Mouse (Mus musculus) naive thymus-derived CD4-positive, alpha-beta T cell, adult 2 months (primary cell): Measurements from ENCODE around the gene Zfp825.
"Not testable (repeated sequence)": the region's sequence is repeated elsewhere in the genome, so short reads cannot be mapped to it uniquely, and the experiment has no call there.

Experiments used
- DNase-seq: peaks from one replicate; pipeline ENCODE4 v3.0.0-alpha.2; 2011; ENCODE audit warnings: low read depth

Zfp825 gene

DNA sequence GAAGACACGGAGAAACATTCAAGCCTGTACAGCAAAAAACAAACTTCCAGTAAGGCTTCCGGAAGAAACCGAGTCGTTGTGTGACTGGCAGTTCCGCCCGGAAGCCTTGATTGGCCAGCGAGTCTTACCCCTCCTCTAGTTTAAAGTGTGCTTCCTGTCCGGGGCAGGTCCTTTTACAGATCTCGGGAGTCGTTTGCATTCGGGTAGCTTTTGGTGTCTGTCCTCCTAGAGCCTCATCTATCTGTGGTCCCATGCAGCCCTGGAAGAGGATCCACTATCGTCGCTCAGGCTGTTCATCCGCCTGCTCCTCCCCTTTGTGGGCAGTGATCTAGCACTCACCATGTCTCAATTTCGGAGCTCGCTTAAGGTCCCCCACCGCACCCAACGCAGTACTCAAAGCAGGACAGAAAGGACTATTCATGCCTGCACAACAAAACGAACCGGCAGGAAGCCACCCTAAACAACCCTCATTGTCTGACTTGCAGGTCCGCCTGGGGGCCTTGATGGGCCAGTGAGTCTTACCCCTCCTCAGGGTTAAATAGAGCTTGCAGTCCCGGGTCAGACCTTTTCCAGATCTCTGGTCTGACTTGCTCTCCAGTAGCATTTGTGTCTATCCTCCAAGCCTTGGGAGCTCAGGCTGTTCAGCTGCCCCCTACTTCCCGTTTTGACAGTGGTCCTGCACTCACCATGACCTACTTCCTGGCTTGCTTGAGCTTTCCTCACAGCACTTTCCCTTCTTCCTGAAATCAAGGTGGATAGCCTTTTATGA, at the start of gene Zfp825:
Gene Zfp825 (minus strand): TSS at position 82 of the 769 bp plus-strand sequence.
- peak; percentile 88 for DNase-seq

DNA sequence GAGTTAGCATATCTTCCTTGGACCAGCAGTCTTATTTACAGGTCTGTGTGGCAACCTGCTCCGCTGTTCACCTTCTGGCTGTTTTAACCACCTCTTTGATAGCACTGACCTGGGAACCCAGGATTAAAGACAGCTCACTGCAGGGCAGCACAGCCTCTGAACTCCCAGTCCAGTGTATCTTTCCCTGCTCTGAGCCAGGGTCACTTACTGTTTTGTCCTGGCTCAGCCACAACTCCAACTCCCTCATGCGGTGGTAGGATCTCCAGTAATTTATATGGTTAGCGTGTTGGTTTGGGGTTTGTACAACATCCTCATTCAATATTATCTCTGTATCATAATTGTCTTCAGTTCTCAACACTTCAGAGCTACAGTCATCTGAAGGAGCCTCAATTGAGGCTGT, 41.6 kb upstream of the Zfp825 start:
- DNase-seq: not testable (repeated sequence)

DNA sequence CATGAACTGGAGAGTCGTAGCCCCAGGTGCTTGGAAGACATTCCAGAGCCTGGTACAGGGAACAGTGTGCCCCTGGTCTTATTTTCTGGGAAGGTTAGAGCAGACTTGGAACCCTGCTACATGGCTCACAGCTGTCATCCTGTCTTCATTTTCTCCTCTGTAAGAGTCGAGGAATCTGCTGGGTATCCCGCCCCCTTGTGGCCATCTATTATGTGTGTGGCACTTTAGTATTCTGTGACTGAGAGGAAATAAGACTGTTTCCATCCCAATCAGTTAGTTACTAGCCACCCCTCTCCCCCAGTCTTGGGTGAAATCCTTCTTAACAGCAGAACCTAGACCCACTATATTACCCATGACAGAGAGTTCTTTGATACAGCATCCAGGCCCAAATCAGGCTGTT, 41.1 kb upstream of the Zfp825 start:
- DNase-seq: peak; percentile 83

DNA sequence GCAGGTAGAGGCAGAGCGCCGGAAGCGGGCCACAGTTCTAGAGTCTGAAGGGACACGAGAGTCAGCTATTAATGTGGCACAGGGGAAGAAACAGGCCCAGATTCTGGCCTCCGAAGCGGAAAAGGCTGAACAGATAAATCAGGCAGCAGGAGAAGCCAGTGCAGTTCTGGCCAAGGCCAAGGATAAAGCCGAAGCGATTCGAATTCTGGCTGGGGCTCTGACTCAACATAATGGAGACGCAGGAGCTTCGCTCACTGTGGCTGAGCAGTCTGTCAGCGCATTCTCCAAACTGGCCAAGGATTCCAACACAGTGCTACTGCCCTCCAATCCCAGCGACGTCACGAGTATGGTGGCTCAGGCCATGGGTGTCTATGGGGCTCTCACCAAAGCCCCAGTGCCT, 40.3 kb upstream of the Zfp825 start:
- no peak for DNase-seq

DNA sequence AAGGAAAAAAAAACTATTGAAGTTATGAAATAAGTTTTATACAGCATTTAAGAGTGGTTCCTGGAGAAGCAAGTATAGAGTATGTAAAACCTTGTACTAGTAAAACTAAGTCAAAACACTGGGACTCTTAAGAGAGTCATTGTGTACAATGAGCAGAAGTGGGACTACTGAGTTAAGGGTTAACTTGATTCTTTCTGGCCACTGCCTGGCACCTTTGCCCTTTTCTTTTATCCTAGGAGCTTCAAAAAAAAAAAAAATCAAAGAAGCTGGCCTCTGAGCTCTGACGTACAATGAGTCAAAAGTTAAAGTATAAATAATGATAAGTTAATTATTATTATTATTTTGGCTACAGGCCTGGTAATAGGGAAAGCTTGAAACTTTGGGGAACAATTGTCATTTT, 37.5 kb upstream of the Zfp825 start:
- DNase-seq: not testable (repeated sequence)

DNA sequence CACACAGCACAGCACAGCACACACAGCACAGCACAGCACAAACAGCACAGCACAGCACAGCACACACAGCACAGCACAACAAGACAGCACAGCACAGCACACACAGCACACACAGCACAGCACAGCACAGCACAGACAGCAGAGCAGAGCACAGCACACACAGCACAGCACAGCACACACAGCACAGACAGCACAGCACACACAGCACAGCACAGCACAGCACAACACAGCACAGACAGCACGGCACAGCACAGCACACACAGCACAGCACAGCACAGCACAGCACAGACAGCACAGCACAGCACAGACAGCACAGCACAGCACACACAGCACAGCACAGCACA, 35.6 kb upstream of the Zfp825 start:
- not testable (repeated sequence) for DNase-seq

DNA sequence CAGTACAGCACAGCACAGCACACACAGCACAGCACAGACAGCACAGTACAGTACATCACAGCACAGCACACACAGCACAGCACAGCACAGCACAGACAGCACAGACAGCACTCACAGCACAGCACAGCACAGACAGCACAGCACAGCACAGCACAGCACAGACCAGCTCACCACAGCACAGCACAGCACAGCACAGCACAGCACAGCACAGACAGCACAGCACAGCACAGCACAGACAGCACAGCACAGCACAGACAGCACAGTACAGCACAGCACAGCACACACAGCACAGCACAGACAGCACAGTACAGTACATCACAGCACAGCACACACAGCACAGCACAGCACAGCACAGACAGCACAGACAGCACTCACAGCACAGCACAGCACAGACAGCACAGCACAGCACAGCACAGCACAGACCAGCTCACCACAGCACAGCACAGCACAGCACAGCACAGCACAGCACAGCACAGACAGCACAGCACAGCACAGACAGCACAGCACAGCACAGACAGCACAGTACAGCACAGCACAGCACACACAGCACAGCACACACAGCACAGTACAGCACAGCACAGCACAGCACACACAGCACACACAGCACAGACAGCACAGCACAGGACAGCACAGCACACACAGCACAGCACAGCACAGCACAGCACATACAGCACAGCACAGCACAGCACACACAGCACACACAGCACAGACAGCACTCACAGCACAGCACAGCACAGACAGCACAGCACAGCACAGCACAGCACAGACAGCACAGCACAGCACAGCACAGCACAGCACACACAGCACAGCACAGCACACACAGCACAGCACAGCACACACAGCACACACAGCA, 35.0 kb upstream of the Zfp825 start:
- DNase-seq: not testable (repeated sequence)

DNA sequence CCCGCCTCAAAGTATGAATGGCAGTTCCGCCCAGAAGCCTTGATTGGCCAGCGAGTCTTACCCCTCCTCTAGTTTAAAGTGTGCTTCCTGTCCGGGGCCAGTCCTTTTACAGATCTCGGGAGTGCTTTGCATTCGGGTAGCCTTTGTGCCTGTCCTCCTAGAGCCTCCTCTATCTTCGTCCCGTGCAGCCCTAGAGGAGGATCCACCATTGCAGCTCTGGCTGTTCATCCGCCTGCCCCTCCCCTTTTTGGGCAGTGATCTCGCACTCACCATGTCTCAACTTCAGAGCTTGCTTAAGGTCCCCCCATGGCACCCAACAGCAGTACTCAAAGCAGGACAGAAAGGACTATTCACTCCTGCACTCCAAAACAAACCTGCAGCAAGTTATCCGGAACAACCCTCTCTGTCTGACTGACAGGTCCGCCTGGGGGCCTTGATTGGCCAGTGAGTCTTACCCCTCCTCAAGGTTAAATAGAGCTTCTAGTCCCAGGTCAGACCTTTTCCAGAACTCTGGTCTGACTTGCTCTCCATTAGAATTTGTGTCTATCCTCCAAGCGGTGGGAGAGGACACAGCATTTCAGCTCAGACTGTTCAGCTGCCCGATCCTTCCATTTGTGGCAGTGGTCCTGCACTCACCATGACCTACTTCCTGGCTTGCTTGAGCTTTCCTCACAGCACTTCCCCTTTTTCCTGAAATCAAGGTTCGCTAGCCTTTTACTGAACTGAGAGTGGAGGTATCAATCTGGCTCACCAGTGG, 28.9 kb upstream of the Zfp825 start:
- peak; percentile 88 for DNase-seq

DNA sequence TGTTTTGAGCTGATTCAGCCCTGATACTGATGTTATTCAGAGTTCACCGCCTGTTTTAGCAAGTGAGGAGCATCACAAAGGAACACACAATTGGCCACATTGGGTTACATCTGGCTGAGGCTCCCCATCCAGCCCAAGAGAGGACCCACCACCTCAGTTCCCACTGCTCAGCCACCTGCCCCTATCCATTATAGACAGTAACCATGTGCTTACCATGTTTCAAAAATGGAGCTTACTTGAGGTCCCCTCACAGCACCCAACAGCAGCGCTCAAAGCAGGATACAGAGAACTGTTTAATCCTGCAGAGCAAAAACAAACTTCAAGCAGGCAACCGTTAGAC, 28.3 kb upstream of the Zfp825 start:
- DNase-seq: not testable (repeated sequence)

DNA sequence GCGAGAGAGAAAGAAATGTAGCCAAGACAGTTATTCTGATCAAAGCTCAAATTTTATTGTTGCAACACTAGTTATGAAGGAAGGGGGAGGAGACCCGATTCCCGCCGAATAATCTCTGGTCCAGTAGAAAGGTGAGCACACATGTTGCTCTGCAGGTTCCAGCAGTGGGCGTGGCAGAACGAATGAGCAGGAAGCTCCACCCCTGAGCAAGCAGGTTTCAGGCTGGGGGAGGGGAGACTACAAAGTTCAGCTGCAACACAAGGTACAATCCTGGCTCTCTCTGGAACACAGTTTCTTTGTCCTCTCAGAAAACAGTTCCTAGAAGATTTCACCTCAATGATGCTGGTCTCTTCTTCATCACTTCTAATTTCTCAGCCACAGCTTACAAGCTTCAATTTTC, 14.2 kb upstream of the Zfp825 start:
- not testable (repeated sequence) for DNase-seq

DNA sequence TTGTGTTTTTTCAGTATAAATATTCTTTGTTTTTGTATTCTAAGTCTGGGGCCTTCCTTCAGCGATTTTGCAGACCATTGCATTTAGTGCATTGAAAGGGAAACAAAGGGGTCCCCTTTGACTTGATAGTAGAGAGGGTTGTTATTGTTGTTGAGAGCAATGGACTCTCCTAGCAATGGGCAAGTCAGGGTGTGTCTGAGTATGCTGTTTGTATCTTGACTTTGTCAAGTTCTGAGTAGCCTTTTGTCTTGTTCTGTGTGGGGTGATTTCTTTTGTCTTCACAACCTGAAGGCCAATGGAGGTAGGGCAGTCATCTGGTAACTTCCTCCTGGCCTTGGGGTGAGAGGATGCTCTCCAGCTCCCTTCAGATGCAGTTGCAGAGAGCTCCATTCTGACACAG, 9.1 kb upstream of the Zfp825 start:
- DNase-seq: not testable (repeated sequence)

DNA sequence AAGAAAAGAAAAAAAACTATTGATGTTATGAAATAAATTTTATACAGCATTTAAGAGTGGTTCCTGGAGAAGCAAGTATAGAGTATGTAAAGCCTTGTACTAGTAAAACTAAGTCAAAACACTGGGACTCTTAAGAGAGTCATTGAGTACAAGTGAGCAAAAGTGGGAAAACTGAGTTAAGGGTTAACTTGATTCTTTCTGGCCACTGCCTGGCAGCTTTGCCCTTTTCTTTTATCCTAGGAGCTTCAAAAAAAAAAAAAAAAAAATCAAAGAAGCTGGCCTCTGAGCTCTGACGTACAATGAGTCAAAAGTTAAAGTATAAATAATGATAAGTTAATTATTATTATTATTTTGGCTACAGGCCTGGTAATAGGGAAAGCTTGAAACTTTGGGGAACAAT, 5.9 kb upstream of the Zfp825 start:
- DNase-seq: not testable (repeated sequence)

DNA sequence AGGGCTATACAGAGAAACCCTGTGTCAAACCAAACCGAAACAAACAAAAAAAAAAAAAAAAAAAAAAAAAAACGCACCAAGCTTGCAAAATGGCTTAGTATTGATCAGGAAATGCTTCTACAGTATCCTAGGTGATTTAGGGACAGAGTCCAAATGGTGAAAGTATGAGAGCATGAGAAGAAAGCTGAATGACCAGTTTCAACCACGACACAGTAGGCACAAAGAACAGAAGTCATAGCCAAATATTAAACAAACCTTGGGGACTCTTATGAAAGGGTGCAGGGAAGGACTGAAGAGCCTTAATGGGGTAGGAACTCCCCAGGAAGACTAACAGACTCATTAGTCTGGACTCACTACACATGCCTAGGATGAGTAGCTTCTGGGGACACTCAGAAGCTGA, 9.5 kb downstream of the Zfp825 start:
- DNase-seq: not testable (repeated sequence)

DNA sequence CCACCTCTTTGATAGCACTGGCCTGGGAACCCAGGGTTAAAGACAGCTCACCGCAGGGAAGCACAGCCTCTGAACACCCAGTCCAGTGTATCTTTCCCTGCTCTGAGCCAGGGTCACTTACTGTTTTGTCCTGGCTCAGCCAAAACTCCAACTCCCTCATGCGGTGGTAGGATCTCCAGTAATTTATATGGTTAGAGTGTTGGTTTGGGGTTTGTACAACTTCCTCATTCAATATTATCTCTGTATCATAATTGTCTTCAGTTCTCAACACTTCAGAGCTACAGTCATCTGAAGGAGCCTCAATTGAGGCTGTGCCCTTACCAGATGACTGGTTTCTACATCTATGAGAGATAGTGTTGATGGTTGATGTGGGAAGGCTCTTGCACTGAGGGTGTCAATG, 22.3 kb downstream of the Zfp825 start:
- DNase-seq: not testable (repeated sequence)

DNA sequence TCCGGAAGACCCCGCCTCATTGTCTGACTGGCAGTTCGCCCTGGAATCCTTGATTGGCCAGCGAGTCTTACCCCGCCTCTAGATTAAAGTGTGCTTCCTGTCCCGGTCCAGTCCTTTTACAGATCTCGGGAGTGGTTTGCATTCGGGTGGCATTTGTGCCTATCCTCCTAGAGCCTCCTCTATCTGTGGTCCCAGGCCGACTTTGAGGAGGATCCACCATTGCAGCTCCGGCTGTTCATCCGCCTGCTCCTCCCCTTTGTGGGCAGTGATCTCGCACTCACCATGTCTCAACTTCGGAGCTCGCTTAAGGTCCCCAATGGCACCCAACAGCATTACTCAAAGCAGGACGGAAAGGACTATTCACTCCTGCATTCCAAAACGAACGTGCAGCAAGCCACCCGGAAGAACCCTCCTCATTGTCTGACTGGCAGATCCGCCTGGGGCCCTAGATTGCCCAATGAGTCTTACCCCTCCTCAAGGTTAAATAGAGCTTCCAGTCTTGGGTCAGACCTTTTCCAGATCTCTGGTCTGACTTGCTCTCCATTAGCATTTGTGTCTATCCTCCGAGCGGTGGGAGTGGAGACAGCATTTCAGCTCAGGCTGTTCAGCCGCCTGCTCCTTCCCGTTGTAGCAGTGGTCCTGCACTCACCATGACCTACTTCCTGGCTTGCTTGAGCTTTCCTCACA, 30.9 kb downstream of the Zfp825 start:
- DNase-seq: peak; percentile 83

DNA sequence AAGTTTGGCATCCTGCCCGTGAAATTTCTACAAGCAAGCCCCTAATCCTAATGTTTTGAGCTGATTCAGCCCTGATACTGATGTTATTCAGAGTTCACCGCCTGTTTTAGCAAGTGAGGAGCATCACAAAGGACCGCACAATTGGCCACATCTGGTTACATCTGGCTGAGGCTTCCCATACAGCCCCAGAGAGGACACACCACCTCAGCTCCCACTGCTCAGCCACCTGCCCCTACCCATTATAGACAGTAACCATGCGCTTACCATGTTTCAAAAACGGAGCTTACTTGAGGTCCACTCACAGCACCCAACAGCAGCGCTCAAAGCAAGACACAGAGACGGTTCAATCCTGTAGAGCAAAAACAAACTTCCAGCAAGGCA, 31.5 kb downstream of the Zfp825 start:
- DNase-seq: not testable (repeated sequence)

DNA sequence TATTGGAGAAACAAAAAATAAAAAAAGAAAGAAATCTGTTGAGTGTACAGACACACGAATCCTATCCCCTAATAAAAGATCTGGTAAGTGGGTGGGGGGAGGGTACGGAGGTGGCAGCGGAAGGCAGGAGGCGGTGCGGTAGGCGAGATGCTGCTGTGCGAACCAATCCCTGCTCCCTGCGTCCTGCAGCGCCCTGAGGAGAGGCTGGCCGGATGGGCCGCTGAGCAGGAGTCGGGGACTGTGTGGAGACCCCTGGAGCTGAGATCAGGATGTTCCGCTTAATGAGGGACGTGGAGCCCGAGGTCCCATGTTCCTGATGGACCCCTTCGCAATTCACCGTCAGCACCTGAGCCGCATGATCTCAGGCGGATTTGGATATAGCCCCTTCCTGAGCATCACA, 53.9 kb downstream of the Zfp825 start:
- DNase-seq: no peak
